Mouse (Mus musculus): ENCODE measurements at regions not wholly inside any gene's neighbourhood (a gene's known extent, or its start where the extent isn't known, plus 50 kb on each side); places are given as distances from the start of the nearest gene placed in this dataset.

- no peak overlapping the region for H3K27ac ChIP-seq (ENCODE audit: insufficient read depth, low read length)
- TF ChIP-seq POLR2A (IDR thresholded peaks at IDR 0.05; ENCODE audit: low read depth, low read length) (no peak), CTCF (IDR thresholded peaks at IDR 0.05; ENCODE audit: borderline replicate concordance, insufficient read depth, low read length) (no peak)
These were observed 740.1 kb upstream of the Frg1 start for GRCm38 (mm10) chr8:42157006-42157405.

GRCm38 (mm10) chr8:42156588-42156987, 739.7 kb upstream of the Frg1 start:
- TF ChIP-seq CTCF (IDR thresholded peaks at IDR 0.05; ENCODE audit: borderline replicate concordance, insufficient read depth, low read length) = no peak
- TF ChIP-seq POLR2A (IDR thresholded peaks at IDR 0.05; ENCODE audit: low read depth, low read length) = no peak

More at GRCm38 (mm10) chr8:42157006-42157405, 740.1 kb upstream of the Frg1 start:
- Histone ChIP-seq H3K4me3 (ENCODE audit: insufficient read depth, low read length) (no peak overlapping the region), H3K4me1 (ENCODE audit: control insufficient read depth, insufficient read depth, low read length) (no peaks in the 10 kb centered on the region)

GRCm38 (mm10) chr8:42144685-42145084, 727.8 kb upstream of the Frg1 start:
- no peak overlapping the region for H3K4me3 ChIP-seq (ENCODE audit: insufficient read depth, low read length)
- H3K4me1 ChIP-seq (ENCODE audit: control insufficient read depth, insufficient read depth, low read length) = no peaks in the 10 kb centered on the region
- no peak overlapping the region for H3K27ac ChIP-seq (ENCODE audit: insufficient read depth, low read length)
- TF ChIP-seq POLR2A (IDR thresholded peaks at IDR 0.05; ENCODE audit: low read depth, low read length) (no peak), CTCF (IDR thresholded peaks at IDR 0.05; ENCODE audit: borderline replicate concordance, insufficient read depth, low read length) (peak; percentile 19; the same call in 1 of the 2 replicates)

More at GRCm38 (mm10) chr8:42156588-42156987, 739.7 kb upstream of the Frg1 start:
- no peak overlapping the region for H3K4me3 ChIP-seq (ENCODE audit: insufficient read depth, low read length)
- H3K4me1 ChIP-seq (ENCODE audit: control insufficient read depth, insufficient read depth, low read length) = no peaks in the 10 kb centered on the region
- H3K27ac ChIP-seq (ENCODE audit: insufficient read depth, low read length) = no peak overlapping the region

- H3K4me3 ChIP-seq (ENCODE audit: insufficient read depth, low read length) = no peak overlapping the region
- TF ChIP-seq POLR2A (IDR thresholded peaks at IDR 0.05; ENCODE audit: low read depth, low read length) = no peak
- no peak for TF ChIP-seq CTCF (IDR thresholded peaks at IDR 0.05; ENCODE audit: borderline replicate concordance, insufficient read depth, low read length)
- H3K4me1 ChIP-seq (ENCODE audit: control insufficient read depth, insufficient read depth, low read length) = no peaks in the 10 kb centered on the region
- H3K27ac ChIP-seq (ENCODE audit: insufficient read depth, low read length) = no peak overlapping the region
These were observed 727.3 kb upstream of the Frg1 start for GRCm38 (mm10) chr8:42144220-42144619.

- TF ChIP-seq POLR2A (IDR thresholded peaks at IDR 0.05; ENCODE audit: low read depth, low read length) = no peak
- TF ChIP-seq CTCF (IDR thresholded peaks at IDR 0.05; ENCODE audit: borderline replicate concordance, insufficient read depth, low read length) = no peak
- Histone ChIP-seq H3K27ac (ENCODE audit: insufficient read depth, low read length) (no peak overlapping the region), H3K4me1 (ENCODE audit: control insufficient read depth, insufficient read depth, low read length) (no peaks in the 10 kb centered on the region), H3K4me3 (ENCODE audit: insufficient read depth, low read length) (no peak overlapping the region)
These were observed 690.7 kb upstream of the Frg1 start for GRCm38 (mm10) chr8:42107582-42107981.

GRCm38 (mm10) chr8:42069314-42069713, 652.4 kb upstream of the Frg1 start:
- H3K4me1 ChIP-seq (ENCODE audit: control insufficient read depth, insufficient read depth, low read length) = no peaks in the 10 kb centered on the region
- no peak overlapping the region for H3K4me3 ChIP-seq (ENCODE audit: insufficient read depth, low read length)
- TF ChIP-seq CTCF (IDR thresholded peaks at IDR 0.05; ENCODE audit: borderline replicate concordance, insufficient read depth, low read length) = no peak
- no peak for TF ChIP-seq POLR2A (IDR thresholded peaks at IDR 0.05; ENCODE audit: low read depth, low read length)
- H3K27ac ChIP-seq (ENCODE audit: insufficient read depth, low read length) = peak overlapping the region; percentile 18; the same call in 1 of the 2 replicates

- Histone ChIP-seq H3K4me3 (ENCODE audit: insufficient read depth, low read length) (no peak overlapping the region), H3K4me1 (ENCODE audit: control insufficient read depth, insufficient read depth, low read length) (no peaks in the 10 kb centered on the region), H3K27ac (ENCODE audit: insufficient read depth, low read length) (no peak overlapping the region)
- TF ChIP-seq CTCF (IDR thresholded peaks at IDR 0.05; ENCODE audit: borderline replicate concordance, insufficient read depth, low read length) = no peak
These were observed 626.7 kb upstream of the Frg1 start for GRCm38 (mm10) chr8:42043526-42043925.

- Histone ChIP-seq H3K27ac (ENCODE audit: insufficient read depth, low read length) (no peak overlapping the region; the same call in 1 of the 2 replicates), H3K4me1 (ENCODE audit: control insufficient read depth, insufficient read depth, low read length) (no peaks in the 10 kb centered on the region), H3K4me3 (ENCODE audit: insufficient read depth, low read length) (no peak overlapping the region)
- TF ChIP-seq CTCF (IDR thresholded peaks at IDR 0.05; ENCODE audit: borderline replicate concordance, insufficient read depth, low read length) (no peak), POLR2A (IDR thresholded peaks at IDR 0.05; ENCODE audit: low read depth, low read length) (no peak)
These were observed 622.4 kb upstream of the Frg1 start for GRCm38 (mm10) chr8:42039245-42039644.

GRCm38 (mm10) chr8:42026934-42027333, 610.1 kb upstream of the Frg1 start:
- H3K4me3 ChIP-seq (ENCODE audit: insufficient read depth, low read length) = no peak overlapping the region
- TF ChIP-seq POLR2A (IDR thresholded peaks at IDR 0.05; ENCODE audit: low read depth, low read length) = no peak
- no peak for TF ChIP-seq CTCF (IDR thresholded peaks at IDR 0.05; ENCODE audit: borderline replicate concordance, insufficient read depth, low read length)
- H3K4me1 ChIP-seq (ENCODE audit: control insufficient read depth, insufficient read depth, low read length) = no peaks in the 10 kb centered on the region
- H3K27ac ChIP-seq (ENCODE audit: insufficient read depth, low read length) = no peak overlapping the region

- no peaks in the 10 kb centered on the region for H3K4me1 ChIP-seq (ENCODE audit: control insufficient read depth, insufficient read depth, low read length)
- no peak overlapping the region for H3K27ac ChIP-seq (ENCODE audit: insufficient read depth, low read length)
- no peak overlapping the region for H3K4me3 ChIP-seq (ENCODE audit: insufficient read depth, low read length)
- TF ChIP-seq POLR2A (IDR thresholded peaks at IDR 0.05; ENCODE audit: low read depth, low read length) (no peak), CTCF (IDR thresholded peaks at IDR 0.05; ENCODE audit: borderline replicate concordance, insufficient read depth, low read length) (no peak)
These were observed 600.9 kb upstream of the Frg1 start for GRCm38 (mm10) chr8:42017786-42018185.

- no peak for TF ChIP-seq CTCF (IDR thresholded peaks at IDR 0.05; ENCODE audit: borderline replicate concordance, insufficient read depth, low read length)
- no peak for TF ChIP-seq POLR2A (IDR thresholded peaks at IDR 0.05; ENCODE audit: low read depth, low read length)
- no peak overlapping the region for H3K4me3 ChIP-seq (ENCODE audit: insufficient read depth, low read length)
- H3K4me1 ChIP-seq (ENCODE audit: control insufficient read depth, insufficient read depth, low read length) = no peaks in the 10 kb centered on the region
- no peak overlapping the region for H3K27ac ChIP-seq (ENCODE audit: insufficient read depth, low read length)
These were observed 586.3 kb upstream of the Frg1 start for GRCm38 (mm10) chr8:42003170-42003569.
